Mouse (Mus musculus) stomach, embryonic 15.5 days (tissue): Measurements from ENCODE around the gene Uchl1. TPM values are rescaled to one million over a fixed set of nuclear protein-coding genes. Genes with fewer than 3 reads are reported as not detected.

Source experiments
- ATAC-seq: fragments of 200-750 bp; cut with Nextera tagmentation; 2 replicates; pipeline ENCODE4 v1.8.0; 2017; ENCODE audit warnings: low read depth, moderate number of reproducible peaks, moderate TSS enrichment; ENCODE audit not compliant: insufficient read depth, low FRiP score
- H3K27ac ChIP-seq: fragments of 300-500 bp; sonication (generic); 2 replicates; pipeline ENCODE4 v1.5.1; 2015; ENCODE audit warnings: mild to moderate bottlenecking, inconsistent platforms
- H3K27me3 ChIP-seq: fragments of 300-500 bp; sonication (generic); replicated peaks from 2 replicates; pipeline ENCODE4 v1.6.1; 2015; ENCODE audit warnings: inconsistent platforms
- H3K36me3 ChIP-seq: fragments of 300-500 bp; sonication (generic); 2 replicates; pipeline ENCODE4 v1.6.1; 2015; ENCODE audit warnings: inconsistent platforms
- H3K4me1 ChIP-seq: fragments of 300-500 bp; sonication (generic); 2 replicates; pipeline ENCODE4 v1.6.1; 2015; ENCODE audit warnings: inconsistent platforms
- H3K4me2 ChIP-seq: fragments of 300-500 bp; sonication (generic); 2 replicates; pipeline ENCODE4 v1.6.1; 2015; ENCODE audit warnings: mild to moderate bottlenecking, inconsistent platforms
- H3K4me3 ChIP-seq: fragments of 300-500 bp; sonication (generic); replicated peaks from 2 replicates; pipeline ENCODE4 v1.5.1; 2015; ENCODE audit warnings: inconsistent platforms
- H3K9ac ChIP-seq: fragments of 300-500 bp; sonication (generic); 2 replicates; pipeline ENCODE4 v1.6.1; 2015; ENCODE audit warnings: inconsistent platforms
- H3K9me3 ChIP-seq: fragments of 300-500 bp; sonication (generic); 2 replicates; pipeline ENCODE4 v1.6.1; 2016; ENCODE audit warnings: inconsistent platforms
- WGBS: fragments of 180-500 bp; shearing (Covaris S2); methylation state at CpG from one replicate; pipeline ENCODE4 v1.1.7; 2015; 5-methylcytosine and 5-hydroxymethylcytosine counted together
- polyA plus RNA-seq: library from polyadenylated mRNA; unstranded; fragments of >200 nt; fragmentation: Nextera tagmentation; extraction: Ambion mirVana; gene quantifications from 2 replicates; pipeline ENCODE4 v1.2.1, GENCODE M21; 2015

Uchl1 gene
- polyA plus RNA-seq, 1 experiment from 2014 or later: 76.8 TPM

DNA sequence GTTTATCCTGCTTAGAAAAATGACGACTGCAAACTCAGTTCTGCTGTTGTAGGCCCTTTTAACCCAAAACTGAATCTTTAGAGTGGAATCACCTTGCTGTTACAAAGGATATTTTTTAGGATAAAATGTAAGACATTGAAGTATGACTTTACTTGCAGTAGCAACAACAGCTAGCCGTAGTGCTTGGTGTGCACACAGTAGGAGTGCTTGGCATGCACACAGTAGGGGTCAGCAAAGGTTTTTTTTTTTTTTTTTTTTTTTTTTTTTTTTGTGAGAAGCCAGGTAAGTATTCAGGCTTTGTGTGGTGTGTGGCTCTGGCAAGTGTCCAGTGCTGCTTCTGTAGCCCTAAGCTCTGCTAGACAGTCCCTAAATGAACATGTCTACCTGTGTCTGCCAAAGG is 10.0 kb downstream of the Uchl1 start:
- Histone ChIP-seq H3K36me3 (no peaks in the 10 kb centered on the region), H3K4me2 (no peak overlapping the region), H3K27ac (no peak overlapping the region), H3K9me3 (no peaks in the 10 kb centered on the region), H3K4me3 (no peak overlapping the region), H3K9ac (no peak overlapping the region), H3K4me1 (no peaks in the 10 kb centered on the region), H3K27me3 (no peaks in the 10 kb centered on the region)
- no peak for ATAC-seq
- 68% methylated on average over 2 of the region's 2 CpGs for WGBS

DNA sequence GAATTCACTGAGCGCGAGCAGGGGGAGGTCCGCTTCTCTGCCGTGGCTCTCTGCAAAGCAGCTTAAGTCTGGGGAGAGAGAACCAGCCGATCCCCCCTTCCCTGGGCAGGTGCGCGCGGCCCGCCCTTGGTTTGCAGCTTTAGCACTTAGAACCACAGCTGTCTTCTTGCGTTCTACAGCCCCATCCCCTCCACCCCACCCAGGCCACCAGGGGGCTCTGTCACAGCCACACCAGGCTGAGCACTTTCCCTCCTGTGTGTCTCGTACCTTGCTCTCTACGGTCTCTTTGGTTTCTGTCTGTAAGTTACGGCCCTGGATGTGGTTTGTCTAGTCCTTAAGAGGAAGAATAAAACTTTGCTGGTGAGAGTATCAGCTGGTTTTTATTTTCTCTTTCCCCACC is 11.0 kb downstream of the Uchl1 start:
- H3K9me3 ChIP-seq: no peaks in the 10 kb centered on the region
- H3K9ac ChIP-seq: no peak overlapping the region
- H3K27ac ChIP-seq: no peak overlapping the region
- no peak overlapping the region for H3K4me2 ChIP-seq
- 89% methylated on average over 13 of the region's 13 CpGs for WGBS
- H3K4me3 ChIP-seq: no peak overlapping the region
- no peak for ATAC-seq
- H3K27me3 ChIP-seq: no peaks in the 10 kb centered on the region
- H3K36me3 ChIP-seq: no peaks in the 10 kb centered on the region
- H3K4me1 ChIP-seq: no peaks in the 10 kb centered on the region

DNA sequence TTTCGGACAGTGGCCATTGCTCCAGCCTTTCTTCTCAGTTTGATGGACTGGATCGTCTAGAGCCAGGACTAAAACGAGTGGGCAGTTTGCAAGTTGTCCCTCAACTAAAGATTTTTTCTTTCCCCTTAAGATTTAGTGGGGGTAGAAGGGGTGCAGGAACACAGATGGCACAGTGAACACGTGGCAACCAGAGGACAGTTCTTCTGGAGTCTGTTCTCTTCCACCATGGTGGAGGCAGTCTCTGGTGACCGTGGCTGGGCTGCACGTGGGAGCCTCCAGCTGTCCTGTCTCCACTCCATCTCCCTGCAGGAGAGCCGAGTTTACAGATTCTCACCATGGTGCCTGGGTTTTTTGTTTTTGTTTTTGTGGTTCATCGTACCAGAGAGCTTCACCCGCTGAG is 11.8 kb downstream of the Uchl1 start:
- H3K4me3 ChIP-seq: no peak overlapping the region
- ATAC-seq: no peak
- H3K9me3 ChIP-seq: no peaks in the 10 kb centered on the region
- no peak overlapping the region for H3K27ac ChIP-seq
- H3K4me2 ChIP-seq: no peak overlapping the region
- H3K4me1 ChIP-seq: no peaks in the 10 kb centered on the region
- no peaks in the 10 kb centered on the region for H3K27me3 ChIP-seq
- H3K9ac ChIP-seq: no peak overlapping the region
- no peaks in the 10 kb centered on the region for H3K36me3 ChIP-seq
- 78% methylated on average over 9 of the region's 9 CpGs for WGBS

DNA sequence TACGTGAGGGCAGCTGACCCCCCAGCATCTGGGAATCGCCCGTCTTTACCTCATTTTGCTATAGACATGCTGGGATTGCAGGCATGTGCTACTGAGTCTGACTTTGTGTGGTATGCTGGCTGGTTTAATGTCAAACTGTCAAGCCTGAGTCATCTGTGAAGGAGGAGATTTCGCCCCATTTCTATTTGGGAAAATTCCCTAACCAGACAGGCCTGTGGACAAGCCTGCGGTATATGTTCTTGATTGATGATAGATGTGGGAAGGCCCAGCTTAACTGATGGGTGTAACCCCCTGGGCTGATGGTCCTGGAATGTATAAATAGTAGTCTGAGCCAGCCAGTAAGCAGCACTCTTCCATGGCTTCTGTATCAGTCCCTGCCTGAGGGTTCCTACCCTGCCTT is 12.4 kb downstream of the Uchl1 start:
- H3K27ac ChIP-seq: no peak overlapping the region
- H3K9ac ChIP-seq: no peak overlapping the region
- no peaks in the 10 kb centered on the region for H3K4me1 ChIP-seq
- H3K9me3 ChIP-seq: no peaks in the 10 kb centered on the region
- no peak overlapping the region for H3K4me3 ChIP-seq
- no peaks in the 10 kb centered on the region for H3K36me3 ChIP-seq
- 83% methylated on average over 5 of the region's 5 CpGs for WGBS
- no peaks in the 10 kb centered on the region for H3K27me3 ChIP-seq
- ATAC-seq: no peak
- H3K4me2 ChIP-seq: no peak overlapping the region

DNA sequence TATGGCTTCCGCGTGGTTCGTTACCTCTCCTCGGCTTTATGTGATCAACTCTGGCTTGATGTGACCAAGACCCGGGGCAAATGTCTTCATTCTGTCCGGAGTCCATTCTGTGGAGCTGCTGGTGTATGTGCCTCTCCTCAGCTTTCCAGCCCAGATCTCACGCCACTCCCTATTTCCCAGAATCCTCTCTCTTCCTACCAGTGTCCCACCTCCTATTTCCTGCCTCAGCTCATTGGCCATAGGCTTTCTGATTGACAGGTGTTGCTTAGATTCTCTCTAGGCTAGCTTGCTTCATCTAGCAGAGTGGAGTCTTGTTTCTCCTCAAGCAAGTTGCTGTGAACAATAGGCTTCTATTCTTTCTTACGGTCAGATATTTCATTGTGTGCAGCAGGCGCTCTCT is 13.9 kb downstream of the Uchl1 start:
- H3K27me3 ChIP-seq: no peaks in the 10 kb centered on the region
- H3K9me3 ChIP-seq: no peaks in the 10 kb centered on the region
- H3K4me1 ChIP-seq: no peaks in the 10 kb centered on the region
- no peaks in the 10 kb centered on the region for H3K36me3 ChIP-seq
- no peak overlapping the region for H3K4me3 ChIP-seq
- no peak overlapping the region for H3K4me2 ChIP-seq
- H3K9ac ChIP-seq: no peak overlapping the region
- no peak overlapping the region for H3K27ac ChIP-seq
- WGBS: 86% methylated on average over 9 of the region's 9 CpGs
- ATAC-seq: no peak

DNA sequence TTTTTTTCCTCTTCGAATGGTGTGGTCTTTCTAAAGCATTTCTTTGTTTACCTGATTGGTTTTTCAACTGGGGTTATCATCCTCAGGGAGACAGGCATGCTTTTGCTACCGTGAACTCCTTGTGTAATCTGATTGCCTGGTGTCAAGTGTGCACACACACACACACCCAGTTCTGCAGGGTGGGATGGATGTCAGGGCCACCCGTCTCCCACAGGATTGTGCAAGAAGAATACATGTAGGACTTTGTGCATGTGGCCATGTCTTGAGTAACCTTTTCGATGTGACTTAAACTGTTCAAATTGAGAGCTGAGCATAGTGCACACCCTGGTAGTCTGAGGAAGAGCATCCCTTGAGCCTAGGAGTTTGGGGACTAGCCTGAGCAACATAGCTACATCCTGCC is 17.3 kb downstream of the Uchl1 start:
- no peak overlapping the region for H3K4me3 ChIP-seq
- H3K36me3 ChIP-seq: no peaks in the 10 kb centered on the region
- no peaks in the 10 kb centered on the region for H3K4me1 ChIP-seq
- H3K27ac ChIP-seq: no peak overlapping the region
- H3K9me3 ChIP-seq: no peaks in the 10 kb centered on the region
- no peaks in the 10 kb centered on the region for H3K27me3 ChIP-seq
- no peak overlapping the region for H3K9ac ChIP-seq
- H3K4me2 ChIP-seq: no peak overlapping the region
- ATAC-seq: no peak
- 69% methylated on average over 4 of the region's 4 CpGs for WGBS

DNA sequence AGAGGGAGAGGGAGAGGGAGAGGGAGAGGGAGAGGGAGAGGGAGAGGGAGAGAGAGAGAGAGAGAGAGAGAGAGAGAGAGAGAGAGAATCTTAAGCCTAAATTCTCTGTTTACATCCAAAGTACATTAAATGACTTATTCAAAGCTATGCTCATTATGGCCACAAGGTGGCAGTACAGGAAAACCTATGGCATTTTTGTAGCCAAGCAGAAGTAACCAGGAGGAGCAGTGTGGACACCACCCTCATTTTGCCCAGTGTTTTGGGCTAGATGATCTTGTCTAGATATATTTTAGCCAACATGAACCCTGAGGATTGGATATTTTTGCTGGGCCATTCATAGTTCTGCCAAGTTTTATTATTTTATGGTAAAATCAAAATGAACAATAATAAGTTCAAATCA is 21.2 kb downstream of the Uchl1 start:
- H3K27ac ChIP-seq: no peak overlapping the region

DNA sequence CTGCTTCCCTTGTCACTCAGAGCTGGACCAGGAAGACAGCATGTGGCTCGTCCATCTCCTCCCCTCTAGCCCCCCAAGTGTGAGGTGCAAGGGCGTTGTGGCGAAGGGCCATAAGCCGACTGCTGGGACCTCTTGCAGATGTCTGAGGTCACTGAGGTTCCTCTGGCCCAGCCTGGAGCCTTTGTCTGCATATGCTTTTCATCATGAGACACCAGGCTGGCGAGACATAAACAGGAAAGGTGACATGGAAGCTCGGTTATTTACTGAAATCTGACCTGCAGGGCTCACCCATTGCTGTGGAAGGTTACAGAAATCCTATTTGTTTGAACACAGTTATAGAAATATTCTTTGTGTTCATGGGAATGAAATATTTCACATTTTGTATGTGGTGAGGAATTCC is 24.0 kb downstream of the Uchl1 start:
- no peak for ATAC-seq
- H3K4me3 ChIP-seq: no peak overlapping the region
- H3K4me1 ChIP-seq: no peaks in the 10 kb centered on the region
- H3K27ac ChIP-seq: no peak overlapping the region
- no peak overlapping the region for H3K9ac ChIP-seq
- no peaks in the 10 kb centered on the region for H3K9me3 ChIP-seq
- no peaks in the 10 kb centered on the region for H3K27me3 ChIP-seq
- WGBS: 43% methylated on average over 6 of the region's 6 CpGs
- no peak overlapping the region for H3K4me2 ChIP-seq
- H3K36me3 ChIP-seq: no peaks in the 10 kb centered on the region

More for the DNA sequence above, 21.2 kb downstream of the Uchl1 start:
- Histone ChIP-seq H3K9ac (no peak overlapping the region), H3K4me2 (no peak overlapping the region), H3K9me3 (no peaks in the 10 kb centered on the region), H3K4me1 (no peaks in the 10 kb centered on the region), H3K4me3 (no peak overlapping the region), H3K36me3 (no peaks in the 10 kb centered on the region), H3K27me3 (no peaks in the 10 kb centered on the region)
- ATAC-seq: no peak

DNA sequence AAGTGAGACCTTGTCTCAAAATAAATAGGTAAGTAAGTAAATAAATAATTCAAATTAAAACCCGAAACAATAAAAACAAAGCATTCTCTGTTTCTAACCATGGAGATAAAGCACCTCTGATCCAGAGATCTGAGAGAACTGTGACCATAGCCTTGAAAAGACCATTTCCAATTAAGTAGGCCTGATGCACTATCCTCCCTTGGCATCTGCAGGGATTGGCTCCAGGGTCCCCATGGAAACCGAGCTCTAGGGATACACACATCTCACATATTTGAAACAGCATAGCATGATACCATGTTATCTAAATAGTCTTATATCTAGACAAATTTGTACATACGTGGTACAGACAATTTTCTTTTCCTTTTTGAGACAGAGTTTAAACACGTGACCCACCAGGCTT is 26.1 kb downstream of the Uchl1 start:
- Histone ChIP-seq H3K36me3 (no peaks in the 10 kb centered on the region), H3K4me1 (no peaks in the 10 kb centered on the region), H3K27ac (no peak overlapping the region), H3K4me3 (no peak overlapping the region), H3K9ac (no peak overlapping the region), H3K27me3 (no peaks in the 10 kb centered on the region), H3K4me2 (no peak overlapping the region), H3K9me3 (no peaks in the 10 kb centered on the region)
- ATAC-seq: no peak
- WGBS: 87% methylated on average over 4 of the region's 4 CpGs

DNA sequence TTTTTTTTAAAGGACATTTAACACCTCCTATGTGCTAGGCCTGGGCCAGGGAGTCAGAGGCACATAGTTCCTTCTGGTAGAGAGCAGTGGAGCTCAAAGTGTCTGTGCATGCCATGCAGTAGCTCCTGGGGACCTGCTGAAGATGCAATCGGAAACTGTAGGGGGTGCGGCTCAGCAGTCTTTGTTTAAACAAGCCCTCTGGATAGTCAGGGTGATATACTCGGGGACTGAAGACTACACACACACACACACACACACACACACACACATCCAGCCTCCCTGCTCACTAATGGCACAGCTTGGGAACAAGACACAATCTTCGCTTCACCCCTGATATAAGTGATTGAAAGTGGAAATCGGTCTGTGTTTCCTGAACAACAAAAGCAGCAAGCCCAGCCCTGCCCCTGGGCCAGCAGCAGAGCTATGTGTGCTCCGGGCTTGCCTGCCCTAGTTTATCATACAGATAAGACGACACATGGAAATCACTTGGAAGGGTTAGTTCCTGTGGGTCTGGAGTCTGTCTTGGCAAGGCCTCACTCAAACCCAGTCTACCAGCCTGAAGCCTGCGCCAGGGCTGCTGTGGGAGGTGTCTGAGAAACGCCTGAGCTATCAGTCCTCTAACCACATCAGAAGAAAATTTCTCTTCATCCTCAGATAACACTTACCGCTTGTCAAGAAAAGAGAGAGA is 27.6 kb downstream of the Uchl1 start:
- Histone ChIP-seq H3K36me3 (no peaks in the 10 kb centered on the region), H3K4me2 (no peak overlapping the region), H3K4me1 (no peaks in the 10 kb centered on the region), H3K9me3 (no peaks in the 10 kb centered on the region), H3K4me3 (no peak overlapping the region), H3K27ac (no peak overlapping the region), H3K27me3 (no peaks in the 10 kb centered on the region), H3K9ac (no peak overlapping the region)
- ATAC-seq: peak; percentile 18; the same call in 1 of the 2 replicates
- 29% methylated on average over 10 of the region's 10 CpGs for WGBS

DNA sequence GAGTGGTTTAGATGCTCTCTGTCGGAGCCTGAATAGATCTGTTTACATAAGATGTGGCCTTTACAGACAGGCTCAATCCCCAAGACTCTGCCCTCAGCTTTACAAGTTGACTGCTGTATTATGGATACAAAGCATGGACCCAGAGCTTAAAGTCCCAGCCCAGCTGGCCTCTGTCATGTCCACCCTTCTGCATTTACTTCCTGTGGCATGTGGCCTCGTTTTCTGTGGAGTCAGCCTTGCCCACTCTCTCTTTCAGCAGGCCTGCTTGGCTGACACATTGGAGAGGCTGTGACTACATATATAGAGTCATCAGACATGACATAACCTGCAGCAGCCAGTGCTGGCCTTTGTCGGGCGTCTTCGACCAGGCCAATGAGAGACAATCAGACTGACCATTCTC is 32.0 kb downstream of the Uchl1 start:
- H3K4me3 ChIP-seq: no peak overlapping the region
- no peaks in the 10 kb centered on the region for H3K4me1 ChIP-seq
- no peaks in the 10 kb centered on the region for H3K36me3 ChIP-seq
- no peak overlapping the region for H3K27ac ChIP-seq
- H3K27me3 ChIP-seq: no peaks in the 10 kb centered on the region
- H3K4me2 ChIP-seq: no peak overlapping the region
- H3K9ac ChIP-seq: no peak overlapping the region
- no peak for ATAC-seq
- 67% methylated on average over 5 of the region's 5 CpGs for WGBS
- no peaks in the 10 kb centered on the region for H3K9me3 ChIP-seq

DNA sequence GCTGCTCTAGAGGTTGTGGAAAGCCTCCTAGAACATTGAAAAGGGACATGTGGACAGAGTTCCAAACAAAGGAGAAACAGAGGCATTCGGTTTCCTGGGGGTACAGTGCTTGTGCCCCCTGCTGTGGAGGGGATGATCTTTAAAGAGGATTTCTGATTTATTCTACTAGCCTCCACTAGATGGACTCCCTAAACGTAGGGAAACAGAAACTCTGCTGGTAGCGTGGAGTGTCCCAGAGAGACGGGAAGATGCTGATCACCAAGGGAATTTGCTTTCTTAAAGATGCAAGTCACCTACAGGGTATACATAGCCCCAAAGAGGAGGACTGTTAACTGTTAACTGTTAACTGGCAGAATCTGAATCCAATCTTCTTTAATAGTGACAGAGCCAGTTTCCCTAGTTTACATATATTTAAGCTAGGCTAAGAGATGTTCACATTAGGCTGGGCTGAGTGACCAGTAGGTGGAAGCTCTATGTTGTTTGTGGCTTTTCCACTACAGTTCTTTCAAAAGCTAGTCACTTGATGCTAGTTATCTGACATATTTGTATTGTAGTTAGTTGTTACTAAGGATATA is 34.6 kb downstream of the Uchl1 start:
- no peak for ATAC-seq
- 14% methylated on average over 4 of the region's 4 CpGs for WGBS
- no peak overlapping the region for H3K4me3 ChIP-seq

DNA sequence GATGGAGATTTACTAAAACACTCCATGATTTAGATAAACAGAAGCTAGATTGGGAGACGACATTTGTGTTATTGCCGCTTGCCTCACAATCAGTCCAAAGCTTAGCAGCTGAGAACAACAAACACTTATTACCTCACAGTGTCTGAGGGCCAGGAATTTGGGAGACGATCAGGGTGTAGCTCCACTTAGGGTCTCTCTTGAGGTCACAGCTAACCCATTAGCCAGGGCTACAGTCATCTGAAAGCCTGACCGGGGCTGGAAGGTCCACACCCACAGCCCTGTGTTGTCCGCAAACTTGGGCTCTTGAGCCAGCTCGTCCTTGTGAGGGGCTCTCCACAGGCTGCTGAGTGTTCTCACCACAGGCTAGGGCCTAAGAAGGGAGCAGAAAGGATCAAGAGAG is 36.9 kb downstream of the Uchl1 start:
- 47% methylated on average over 6 of the region's 6 CpGs for WGBS
- no peak overlapping the region for H3K4me2 ChIP-seq
- H3K9ac ChIP-seq: no peak overlapping the region
- H3K4me1 ChIP-seq: no peaks in the 10 kb centered on the region
- H3K27ac ChIP-seq: no peak overlapping the region
- H3K27me3 ChIP-seq: no peaks in the 10 kb centered on the region
- no peak for ATAC-seq
- H3K9me3 ChIP-seq: no peaks in the 10 kb centered on the region
- H3K4me3 ChIP-seq: no peak overlapping the region
- no peaks in the 10 kb centered on the region for H3K36me3 ChIP-seq

More for the DNA sequence above, 34.6 kb downstream of the Uchl1 start:
- Histone ChIP-seq H3K27me3 (no peaks in the 10 kb centered on the region), H3K4me1 (no peaks in the 10 kb centered on the region), H3K9ac (no peak overlapping the region), H3K9me3 (no peaks in the 10 kb centered on the region), H3K27ac (no peak overlapping the region), H3K36me3 (no peaks in the 10 kb centered on the region), H3K4me2 (no peak overlapping the region)
